Mouse (Mus musculus) urinary bladder, adult 18-20 months (tissue): ENCODE measurements around the gene Mon1b.
A peak's percentile ranks its signal among the peaks of the same experiment; 100 is the strongest.

Source experiments
- DNase-seq, 2 experiments: peaks; one replicate each; pipeline ENCODE4 v3.0.0; 2022; ENCODE audit warnings: low spot score in 2 of 2, mixed read lengths in 2 of 2

Mon1b gene

DNA sequence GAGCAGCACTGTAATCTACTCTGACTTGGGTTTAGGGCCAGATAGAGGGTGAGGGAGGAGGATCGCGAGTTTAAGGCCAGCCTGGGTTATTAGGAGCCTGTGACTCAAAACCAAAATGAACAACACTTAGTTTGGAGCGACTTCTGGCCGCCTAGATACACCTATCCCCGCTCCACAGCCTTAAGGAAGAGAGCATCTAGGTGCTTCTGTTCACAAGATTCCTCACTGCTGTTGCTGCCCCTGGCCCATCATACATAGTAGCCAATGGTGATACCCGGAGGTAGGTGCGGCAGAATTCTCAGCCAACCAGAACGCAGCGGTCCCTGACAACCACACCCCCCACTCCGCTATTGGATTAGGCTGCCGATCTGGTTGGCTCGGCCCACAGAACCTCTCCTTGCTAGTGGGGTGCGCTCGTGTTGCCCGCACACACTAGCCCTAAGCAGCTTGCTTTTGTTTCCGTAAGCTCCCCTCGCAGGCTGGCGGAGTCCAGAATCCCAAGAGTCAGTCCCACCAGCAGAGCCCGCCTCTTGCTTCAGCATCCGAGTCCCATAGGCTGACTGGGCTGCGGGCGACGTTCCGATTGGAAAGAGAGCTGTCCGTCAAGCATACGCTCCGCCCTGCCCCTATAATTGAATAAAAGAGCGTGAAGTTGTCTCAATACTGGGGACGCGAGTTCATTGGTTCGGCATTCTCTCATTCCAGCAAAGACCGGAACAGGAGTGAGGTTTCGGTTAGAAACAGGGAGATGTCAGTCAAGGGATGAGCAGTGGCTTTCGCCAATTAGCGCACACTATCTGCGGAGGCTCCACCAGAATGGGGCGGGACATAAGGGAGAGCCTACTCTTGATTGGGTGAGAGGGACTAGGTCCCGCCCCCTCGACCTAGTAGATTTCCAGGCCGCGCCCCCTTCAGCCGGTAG lies at the start of gene Mon1b:
TSS of gene Mon1b (plus strand) at position 918 of the 922 bp plus-strand sequence.
- peak; percentile 95 to 98 for DNase-seq

DNA sequence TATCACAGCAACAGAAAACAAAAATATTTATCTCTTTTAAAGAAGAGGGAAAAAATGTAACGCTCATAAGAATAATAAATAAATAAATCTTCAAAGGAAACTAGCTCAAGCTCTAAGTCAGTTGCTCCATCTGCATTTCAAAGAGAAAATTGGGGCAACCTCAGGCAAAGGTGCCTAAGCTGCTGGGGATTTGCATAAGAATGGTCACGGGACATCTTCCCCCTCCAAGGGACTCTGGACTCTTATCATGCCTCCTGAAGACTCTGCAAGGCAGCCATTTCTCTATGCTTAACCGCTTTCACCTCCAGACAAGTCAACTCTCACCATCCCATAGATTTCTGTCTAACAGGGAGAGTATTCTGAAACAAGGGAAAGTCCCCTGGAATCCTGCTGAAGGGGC lies 37.0 kb upstream of the Mon1b start:
- DNase-seq = no peak

DNA sequence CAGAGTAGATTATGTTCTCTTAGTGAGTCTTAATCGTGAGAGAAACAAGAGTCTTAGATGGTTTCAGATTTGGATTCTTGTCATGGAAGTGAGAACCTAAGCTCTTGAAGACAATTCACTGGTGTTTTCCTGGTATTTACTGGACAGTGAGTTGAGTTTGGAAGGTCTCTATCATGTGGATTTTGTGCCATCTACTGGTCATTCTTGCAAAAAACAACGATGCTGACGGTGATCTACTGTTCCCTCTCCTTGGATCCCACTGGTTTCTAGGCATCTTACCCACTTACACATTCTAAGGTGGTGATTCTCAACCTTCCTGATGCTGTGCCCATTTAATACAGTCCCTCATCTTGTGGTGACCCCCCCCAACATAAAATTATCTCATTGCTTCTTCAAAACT lies 2.8 kb upstream of the Mon1b start:
- DNase-seq = no peak

DNA sequence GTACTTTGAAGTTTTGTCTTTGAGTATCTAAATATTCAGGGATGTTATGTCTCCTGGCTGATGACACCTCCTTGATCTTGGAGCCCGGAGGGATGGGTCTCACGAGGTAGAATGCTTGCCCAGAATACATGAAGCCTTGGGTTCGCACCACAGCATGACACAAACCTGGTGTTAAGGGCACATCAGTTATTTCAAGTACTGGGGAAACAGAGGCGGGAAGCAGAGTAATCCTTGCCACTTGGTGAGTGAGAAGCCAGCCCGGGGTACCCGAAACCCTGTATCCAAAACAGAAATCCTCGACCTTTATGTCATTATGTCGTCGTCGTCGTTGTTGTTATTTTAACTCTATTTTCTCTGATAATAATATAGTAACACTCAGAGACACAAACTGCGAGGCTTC lies 1.2 kb upstream of the Mon1b start:
- no peak for DNase-seq

DNA sequence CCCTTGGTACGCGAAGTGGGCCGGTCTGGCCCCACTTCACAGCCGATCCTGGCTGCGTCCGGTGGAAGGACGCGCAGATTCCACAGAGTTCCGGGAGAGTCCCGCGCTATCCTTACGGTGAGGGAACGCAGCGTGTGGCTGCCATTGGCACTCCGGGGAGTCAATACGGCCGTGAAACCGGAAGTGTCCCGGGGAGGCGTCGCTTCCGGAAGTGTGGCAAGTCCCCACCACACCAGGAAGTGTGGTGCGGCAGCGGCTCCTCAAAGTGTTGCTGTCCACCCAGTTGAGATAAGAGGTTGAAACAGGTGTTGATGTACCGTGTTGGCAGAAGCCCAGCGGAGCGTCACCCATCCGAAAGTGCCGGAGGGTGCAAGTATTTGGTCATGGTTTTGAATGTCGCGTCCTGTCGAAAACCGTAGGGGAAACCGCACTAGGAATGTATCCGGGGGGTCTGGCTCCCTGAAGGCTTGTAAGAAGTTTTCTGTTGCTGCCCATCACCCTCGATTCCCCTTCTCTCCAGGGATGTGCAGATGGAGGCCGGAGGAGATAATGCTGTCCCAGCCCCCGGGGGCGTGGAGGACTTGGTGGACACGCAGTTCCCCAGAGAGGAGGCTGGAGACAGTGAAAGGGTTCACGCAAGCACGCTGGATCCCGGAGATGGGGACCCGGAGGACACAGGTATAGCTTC lies 349 bp downstream of the Mon1b start:
- no peak for DNase-seq

DNA sequence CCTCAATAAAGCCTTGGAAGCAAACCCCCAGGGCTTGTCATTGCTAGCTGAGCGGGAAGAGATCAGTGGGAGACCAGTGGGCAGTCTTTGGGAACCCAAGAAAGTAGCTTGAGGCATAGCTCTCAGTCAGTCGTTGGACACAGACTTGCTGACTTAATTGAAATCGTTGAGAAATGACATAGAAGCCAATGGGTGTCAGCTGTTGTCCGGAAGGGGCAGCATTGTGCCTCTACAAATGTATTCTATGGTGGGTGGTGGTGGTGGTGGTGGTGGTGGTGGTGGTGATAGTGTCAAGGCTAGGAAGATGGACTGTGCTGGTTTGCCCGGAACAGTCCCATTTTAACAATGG lies 867 bp downstream of the Mon1b start:
- DNase-seq = no peak

DNA sequence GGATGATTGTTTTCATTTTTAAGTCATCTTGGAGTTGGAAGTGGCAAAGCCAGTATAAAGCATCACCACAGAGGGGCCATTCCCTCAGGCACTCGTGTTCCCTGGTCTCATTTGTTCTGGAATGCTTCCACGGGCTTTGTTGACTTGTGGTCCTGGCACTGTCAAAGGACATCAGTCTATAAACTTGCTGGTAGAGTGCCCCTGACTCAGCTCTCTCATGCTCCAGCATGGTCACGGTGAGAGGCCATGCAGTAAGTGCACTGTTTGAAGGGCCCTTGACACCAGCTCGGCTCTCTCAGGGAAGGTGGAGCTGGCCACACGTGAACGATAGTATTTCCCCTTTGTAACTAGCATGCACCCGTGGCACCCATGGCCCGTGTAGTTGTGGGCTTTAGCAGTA lies 5.0 kb downstream of the Mon1b start:
- no peak for DNase-seq

DNA sequence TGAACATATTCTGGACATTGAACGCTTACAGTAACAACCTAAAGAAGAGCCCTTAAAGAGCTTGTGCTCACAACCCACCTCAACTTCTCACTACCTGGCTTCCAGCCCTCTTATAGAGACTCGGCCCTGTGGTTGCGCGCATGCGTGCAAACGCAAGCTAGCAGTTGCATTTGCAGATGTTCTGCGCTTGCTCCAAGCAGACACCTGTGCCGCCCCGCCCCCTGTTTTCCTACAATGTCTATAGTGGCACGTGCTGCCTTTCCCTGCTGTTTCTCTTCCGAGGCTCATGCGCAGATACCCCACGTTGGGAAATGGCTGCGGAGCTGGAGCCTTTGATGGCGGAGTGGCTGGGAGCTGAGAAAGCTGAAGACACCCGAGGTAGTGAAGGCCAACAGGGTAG lies 7.5 kb downstream of the Mon1b start, which contains the start of gene Syce1l:
TSS of gene Syce1l (plus strand) at position 288 of the 400 bp plus-strand sequence.
- DNase-seq = no peak

DNA sequence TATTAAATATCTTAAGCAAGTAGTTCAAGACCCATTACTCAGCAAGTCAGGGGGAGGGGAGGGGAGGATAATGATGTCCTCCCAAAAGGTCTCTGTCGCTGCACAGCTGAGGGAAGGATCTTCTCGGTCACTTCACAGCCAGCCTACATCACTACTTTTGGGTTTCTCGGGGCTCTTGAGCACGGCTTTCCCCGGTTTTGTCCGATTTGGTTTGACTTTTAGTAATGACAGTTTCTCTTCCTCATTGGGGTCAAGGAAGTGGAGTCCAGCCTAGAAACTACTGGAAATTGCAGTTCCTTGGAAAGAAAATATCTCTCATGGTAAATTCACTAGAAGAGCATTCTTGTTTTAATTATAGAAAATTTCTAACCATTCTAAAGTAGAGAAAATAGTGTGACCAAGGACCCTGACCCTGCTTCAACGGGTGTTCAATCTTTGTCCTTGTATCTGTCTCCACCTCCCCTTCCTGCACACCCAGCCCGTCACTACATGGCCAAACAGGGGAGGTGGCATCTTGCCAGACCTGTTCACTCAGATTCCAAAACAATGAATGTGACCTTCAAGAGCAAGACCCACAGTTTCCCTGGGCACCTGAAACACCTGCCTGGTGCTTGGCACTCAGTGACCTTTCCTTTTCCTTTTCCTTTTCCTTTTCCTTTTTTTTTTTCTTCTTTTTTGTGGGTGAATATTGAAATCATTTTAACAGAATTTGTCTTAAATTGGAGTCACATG lies 8.3 kb downstream of the Mon1b start:
- DNase-seq = peak in 1 of 2 experiments; percentile 30

DNA sequence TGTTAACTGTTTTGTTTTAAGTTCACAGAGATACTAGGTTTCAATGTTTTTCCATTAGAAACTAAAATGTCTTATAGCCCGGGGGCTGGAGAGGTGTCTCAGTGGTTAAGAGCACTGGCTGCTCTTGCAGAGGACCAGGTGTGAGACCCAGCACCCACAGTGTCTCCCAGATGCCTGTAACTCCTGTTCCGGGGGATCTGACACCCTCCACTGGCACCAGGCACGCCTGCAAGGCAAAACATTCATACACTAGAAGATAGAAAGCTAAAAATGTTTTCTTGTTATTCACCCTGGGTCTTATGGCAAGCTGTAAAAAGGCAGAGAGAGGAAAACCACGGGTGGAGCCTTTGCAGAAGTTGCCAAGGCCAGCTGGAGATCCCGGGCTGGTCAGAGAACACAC lies 9.8 kb downstream of the Mon1b start:
- no peak for DNase-seq

DNA sequence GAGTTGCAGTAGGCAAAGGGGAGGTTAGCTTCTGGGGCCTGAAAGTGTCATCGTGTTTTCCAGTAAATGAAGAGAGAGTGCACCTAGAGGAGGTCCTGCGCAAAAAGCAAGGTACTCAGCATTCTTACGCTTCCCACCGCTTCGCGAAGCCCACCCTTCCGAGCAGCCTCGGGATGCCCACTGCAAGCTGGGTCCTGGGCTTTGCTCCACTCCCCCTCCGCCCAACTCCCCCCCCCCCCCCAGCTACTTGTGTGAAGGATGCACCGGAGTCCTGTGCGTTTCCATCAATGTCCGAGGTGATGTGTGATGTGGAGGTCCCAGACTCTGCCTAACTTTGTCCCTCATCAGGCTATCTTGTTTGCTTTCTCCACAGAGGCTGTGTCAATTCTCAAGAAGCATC lies 17.1 kb downstream of the Mon1b start:
- no peak for DNase-seq

DNA sequence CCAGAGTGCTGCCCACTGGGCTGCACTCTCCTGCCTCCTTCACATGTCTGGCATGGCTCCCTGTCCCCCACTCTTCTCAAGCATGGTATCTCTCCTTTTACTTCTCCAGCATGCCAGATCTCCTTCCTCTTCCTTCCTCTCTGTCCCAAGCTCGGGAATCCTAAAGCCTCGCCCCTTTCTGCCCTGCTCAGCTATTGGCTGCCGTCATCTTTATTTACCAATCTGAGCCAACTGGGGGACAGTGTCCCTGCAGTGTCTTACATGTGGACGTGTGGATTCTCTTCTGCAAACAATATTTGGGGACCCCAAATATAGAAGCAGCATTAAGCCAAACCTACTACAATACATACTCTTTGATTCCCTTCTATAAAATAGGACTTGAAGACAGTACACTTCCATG lies 17.8 kb downstream of the Mon1b start:
- DNase-seq = no peak

DNA sequence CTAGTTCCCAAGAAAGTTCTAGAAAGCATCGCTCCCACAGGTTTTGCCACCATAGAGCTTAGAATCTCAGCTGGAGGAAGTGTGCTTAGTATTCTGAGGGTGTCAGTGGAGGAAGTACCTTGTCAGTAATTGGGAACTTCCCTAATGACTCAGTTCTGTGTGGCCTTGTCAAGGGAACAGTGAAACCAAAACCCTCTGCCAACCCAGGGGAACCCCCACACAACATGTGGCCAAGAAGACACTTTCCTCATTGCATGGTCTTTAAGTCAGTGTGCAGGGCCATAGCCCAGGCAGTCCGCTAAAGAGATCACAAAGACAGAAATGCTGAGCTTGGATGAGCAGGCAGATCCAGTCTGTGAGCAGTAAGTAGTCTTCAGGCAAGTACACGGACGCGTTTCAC lies 20.8 kb downstream of the Mon1b start:
- DNase-seq = no peak

DNA sequence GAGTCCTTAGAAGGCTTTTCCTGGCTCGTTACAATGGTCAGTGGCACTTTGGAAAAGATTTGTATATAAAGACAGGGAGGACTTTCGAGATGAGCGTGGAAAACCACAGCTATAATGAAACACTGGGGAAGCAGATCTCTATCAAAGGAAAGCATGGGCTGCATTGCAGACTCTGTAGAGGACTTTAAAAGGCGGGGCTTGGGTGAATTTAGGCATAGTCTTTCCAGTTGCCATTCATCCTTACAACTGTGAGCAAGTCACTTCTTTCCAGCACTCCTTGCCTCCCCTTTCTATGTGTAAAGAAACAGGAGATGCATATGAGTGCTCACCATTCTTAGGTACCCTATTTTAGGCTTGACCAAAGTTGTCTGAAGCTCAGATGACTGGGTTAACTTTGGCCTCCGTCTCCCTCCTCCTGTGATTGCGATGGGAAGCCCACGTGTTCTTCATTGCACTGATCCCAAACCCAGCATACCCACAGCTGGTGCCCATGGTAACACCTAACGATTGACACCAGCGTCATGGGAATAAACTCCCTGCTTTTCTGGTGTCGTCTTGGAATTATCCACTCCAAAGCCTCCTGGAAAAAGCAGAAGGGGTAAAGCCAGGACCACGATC lies 21.4 kb downstream of the Mon1b start:
- DNase-seq = no peak

DNA sequence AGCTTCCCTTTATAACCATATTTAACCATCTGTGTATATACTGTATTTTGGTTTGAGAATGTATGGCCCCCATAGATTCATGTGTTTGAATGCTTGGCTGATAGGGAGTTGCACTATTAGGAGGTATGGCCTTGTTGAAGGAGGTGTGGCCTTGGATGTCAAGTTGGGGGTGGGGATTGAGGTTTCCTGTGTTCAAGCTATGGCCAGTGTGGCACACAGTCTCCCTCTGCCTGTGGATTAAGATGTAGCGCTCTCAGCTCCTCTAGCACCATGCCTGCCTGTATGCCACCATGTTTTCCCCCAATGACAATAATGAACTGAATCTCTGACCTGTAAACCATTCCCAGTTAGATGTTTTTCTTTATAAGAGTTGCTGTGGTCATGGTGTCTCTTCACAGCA lies 24.7 kb downstream of the Mon1b start:
- no peak for DNase-seq

DNA sequence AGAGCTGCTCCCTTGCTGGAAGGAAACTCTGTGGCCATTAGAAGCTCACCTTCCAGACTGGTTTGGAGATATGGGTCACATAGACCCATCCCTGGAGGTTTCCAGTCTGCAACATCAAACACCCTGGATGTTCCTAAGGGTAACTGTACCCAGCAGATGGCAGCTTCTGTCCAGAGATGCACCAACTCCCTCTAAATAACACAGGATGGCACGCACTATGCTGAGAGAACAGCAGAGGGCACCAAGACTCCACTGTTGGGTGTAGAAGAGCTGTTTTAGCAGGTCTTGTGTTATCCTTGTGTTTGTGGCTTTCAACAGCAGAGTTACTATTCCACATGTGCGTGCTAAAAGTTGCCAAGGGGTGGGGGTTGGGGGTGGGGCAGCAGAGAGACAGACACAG lies 29.2 kb downstream of the Mon1b start:
- DNase-seq = peak; percentile 52 to 66

DNA sequence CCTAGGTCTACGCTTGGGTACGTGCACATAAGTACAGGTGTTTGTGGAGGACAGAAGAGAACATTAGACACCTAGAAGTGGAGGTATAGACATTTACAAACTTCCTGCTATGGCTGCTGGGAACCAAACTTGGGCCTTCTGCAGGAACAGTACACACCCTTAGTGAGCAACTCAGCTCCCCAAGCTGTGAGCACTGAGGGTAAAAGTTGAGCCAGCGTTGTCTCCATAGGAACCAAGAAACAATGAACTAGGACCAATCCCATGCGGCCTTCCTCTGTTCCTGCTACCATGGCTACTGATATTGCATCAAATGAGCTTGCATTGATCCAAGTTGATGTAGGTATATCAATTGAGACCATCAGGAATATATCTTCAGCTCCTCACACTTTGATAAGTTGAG lies 29.6 kb downstream of the Mon1b start:
- no peak for DNase-seq

DNA sequence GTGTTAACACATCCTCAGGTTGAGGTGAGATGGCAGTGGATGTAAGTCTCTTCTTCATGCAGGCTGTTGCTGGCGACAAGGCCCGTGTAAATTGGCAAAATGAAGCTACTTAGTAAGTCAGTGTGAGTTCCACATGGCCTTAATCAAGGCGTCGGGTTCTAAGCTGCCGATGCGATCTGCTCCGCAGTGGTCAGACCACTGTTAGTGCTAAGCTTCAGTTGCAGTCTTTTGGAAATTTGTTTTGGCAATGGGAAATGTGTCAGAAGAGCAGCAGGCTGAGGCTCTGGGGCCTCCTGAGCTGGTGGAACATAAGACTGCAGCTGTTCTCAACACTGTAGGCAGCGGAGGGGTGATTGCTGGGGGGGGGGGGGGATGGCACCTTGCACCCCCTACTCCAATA lies 30.6 kb downstream of the Mon1b start:
- no peak for DNase-seq

DNA sequence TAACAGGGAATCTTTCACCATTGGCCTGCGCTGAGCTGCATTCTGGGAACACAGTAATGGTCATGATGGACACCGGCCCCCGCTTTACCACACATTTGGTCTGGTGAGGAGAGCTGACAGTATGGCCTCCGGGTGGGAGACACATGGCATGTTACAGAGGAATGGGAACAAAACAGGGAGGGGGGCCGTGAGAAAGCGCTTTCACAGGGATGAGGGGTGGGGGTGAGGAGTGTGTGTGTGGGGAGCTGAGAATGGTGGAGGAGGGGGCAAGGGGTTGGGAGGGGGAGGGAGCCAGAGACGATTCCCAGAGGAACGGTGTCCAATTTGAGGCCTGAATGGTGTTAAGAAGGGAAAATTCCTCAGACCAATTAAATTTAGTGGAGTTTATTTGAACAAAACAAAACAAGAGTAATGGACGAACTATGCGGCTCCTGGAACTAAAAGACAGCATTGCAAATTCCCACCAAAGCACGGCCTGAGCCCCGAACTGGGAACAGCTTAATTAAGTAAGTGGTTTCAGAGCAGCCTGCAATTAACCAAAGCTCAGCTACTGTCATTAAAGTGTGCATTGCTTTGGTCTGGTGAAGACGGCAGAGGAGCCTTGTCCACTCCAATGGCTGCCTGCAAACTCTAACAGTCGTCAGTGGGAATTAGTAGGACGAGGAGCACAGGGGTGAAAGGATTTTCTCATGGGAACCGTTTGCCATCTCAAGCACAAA lies 31.5 kb downstream of the Mon1b start:
- no peak for DNase-seq

DNA sequence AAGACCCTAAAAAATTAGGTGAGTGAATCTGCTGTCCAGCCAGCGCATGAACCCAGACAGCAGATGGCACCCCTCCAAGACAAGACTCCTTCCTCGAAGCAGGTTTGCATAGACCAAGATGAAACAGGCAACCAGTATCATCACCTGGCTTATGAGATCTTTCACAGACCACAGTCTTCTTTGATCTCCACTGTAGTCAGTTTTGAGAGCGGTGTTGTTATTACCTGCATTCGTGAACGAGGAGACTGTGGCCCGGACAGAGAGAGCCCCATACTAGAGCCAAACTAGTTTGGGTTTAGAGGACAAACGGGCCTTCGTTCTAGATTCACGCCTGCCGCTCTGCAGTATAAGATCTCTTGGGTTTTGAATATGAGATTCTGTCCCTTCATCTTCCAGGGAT lies 34.5 kb downstream of the Mon1b start:
- DNase-seq = no peak

DNA sequence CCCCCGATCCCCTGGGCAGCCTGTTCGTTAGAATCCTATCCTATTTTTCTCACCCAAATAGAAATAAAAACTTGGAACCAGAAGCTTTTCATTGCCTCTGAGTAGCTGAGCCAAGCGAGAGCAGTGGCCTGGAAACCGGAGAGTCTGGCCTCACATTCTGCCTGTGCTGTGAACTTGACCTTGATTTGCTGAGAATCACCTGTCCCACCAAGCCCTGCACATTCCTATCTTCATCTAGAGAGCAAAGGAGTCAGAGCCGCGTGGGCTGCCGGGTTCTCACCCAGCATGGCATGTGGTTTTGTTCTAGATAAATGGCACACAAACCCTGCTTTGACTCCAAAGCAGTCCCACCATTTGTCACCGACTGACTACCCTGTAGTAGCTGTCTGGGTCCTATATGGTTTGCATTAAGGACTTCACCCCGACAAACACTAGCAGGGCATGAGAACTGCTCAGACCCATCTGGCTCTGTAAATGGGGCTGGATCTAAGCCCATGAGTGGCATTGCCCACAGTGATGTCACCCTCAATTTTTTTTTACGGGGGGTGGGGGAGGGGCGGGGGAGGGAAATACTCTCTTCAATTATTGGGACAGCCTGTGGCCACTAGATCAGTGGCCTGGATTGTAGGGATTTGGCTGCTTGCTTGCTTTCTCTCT lies 37.3 kb downstream of the Mon1b start:
- no peak for DNase-seq
